Mouse (Mus musculus) testis, adult 2 months (tissue): ENCODE results near the gene Esm1.

Experiments
- CTCF ChIP-seq: fragments of 200-500 bp; IDR thresholded peaks from 2 replicates; pipeline ENCODE4 v1.5.1; 2012; ENCODE audit warnings: low read depth, mild to moderate bottlenecking, inconsistent platforms, low read length, moderate library complexity; ENCODE audit not compliant: control insufficient read depth, insufficient read depth, insufficient replicate concordance
- POLR2A ChIP-seq: fragments of 200-500 bp; IDR thresholded peaks from 2 replicates; pipeline ENCODE4 v1.6.1; 2012; ENCODE audit warnings: low read depth, mild to moderate bottlenecking, inconsistent platforms, low read length, moderate library complexity; ENCODE audit not compliant: control insufficient read depth

DNA sequence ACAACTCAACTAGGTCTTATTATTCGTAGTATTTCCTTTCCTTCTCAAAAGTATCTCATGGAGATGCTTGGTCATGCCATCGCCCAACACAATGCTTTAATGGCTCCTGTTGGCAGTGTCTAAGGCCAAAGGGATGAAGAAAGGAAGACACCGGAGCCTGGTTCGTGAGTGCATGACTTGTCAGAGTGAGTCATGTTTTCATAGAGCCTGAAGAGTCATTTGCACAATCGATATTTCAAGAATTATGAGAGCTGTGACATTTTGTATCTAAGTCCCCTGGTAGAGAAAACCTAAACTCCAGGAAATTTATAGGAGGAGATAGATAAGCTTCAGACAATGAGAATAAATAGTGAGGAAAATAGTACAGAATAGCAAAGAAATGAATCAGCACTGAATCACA is 49.8 kb downstream of the Esm1 start:
- TF ChIP-seq CTCF (no peak), POLR2A (no peak)
